Mouse (Mus musculus) kidney, postnatal 0 days (tissue): Measurements from ENCODE around the gene Phtf1. TPM values are rescaled to one million over a fixed set of nuclear protein-coding genes. Genes with fewer than 3 reads are reported as not detected.

ENCODE experiments used
- ATAC-seq: fragments of 200-750 bp; cut with Nextera tagmentation; replicated peaks from 2 replicates; pipeline ENCODE4 v1.8.0; 2017; ENCODE audit warnings: low read depth, moderate number of reproducible peaks, moderate TSS enrichment, moderate library complexity; ENCODE audit not compliant: low FRiP score
- DNase-seq: peaks from one replicate; pipeline ENCODE4 v3.0.0-alpha.2; 2016; ENCODE audit warnings: low spot score
- H3K27ac ChIP-seq: fragments of 300-500 bp; sonication (generic); 2 replicates; pipeline ENCODE4 v1.5.1; 2014; ENCODE audit warnings: mild to moderate bottlenecking
- H3K27me3 ChIP-seq: fragments of 300-500 bp; sonication (generic); 2 replicates; pipeline ENCODE4 v1.6.1; 2014; ENCODE audit warnings: low read length, mixed read lengths; ENCODE audit not compliant: insufficient read depth
- H3K36me3 ChIP-seq: fragments of 300-500 bp; sonication (generic); 2 replicates; pipeline ENCODE4 v1.6.1; 2014; ENCODE audit warnings: low read length, mixed read lengths; ENCODE audit not compliant: insufficient read depth
- H3K4me1 ChIP-seq: fragments of 300-500 bp; sonication (generic); replicated peaks from 2 replicates; pipeline ENCODE4 v1.6.1; 2014; ENCODE audit warnings: antibody characterized with exemption, low read length, mixed read lengths; ENCODE audit not compliant: insufficient read depth
- H3K4me2 ChIP-seq: fragments of 300-500 bp; sonication (generic); 2 replicates; pipeline ENCODE4 v1.6.1; 2014; ENCODE audit warnings: mild to moderate bottlenecking, low read length, moderate library complexity, mixed read lengths
- H3K4me3 ChIP-seq: fragments of 300-500 bp; sonication (generic); replicated peaks from 2 replicates; pipeline ENCODE4 v1.5.1; 2014; ENCODE audit warnings: low read depth, low read length
- H3K9ac ChIP-seq: fragments of 300-500 bp; sonication (generic); 2 replicates; pipeline ENCODE4 v1.6.1; 2014; ENCODE audit warnings: low read depth, low read length
- H3K9me3 ChIP-seq: fragments of 300-500 bp; sonication (generic); replicated peaks from 2 replicates; pipeline ENCODE4 v1.6.1; 2016; ENCODE audit warnings: low read length, inconsistent platforms, mixed read lengths
- CTCF ChIP-seq: IDR thresholded peaks from 2 replicates; pipeline ENCODE4 v1.5.1; 2016; ENCODE audit warnings: antibody characterized with exemption, low read depth, mild to moderate bottlenecking, moderate library complexity
- WGBS: fragments of 180-500 bp; shearing (Covaris S2); extraction: QIAGEN DNeasy Blood & Tissue Kit; methylation state at CpG from one replicate; pipeline ENCODE4 v1.1.7; 2014; 5-methylcytosine and 5-hydroxymethylcytosine counted together
- polyA plus RNA-seq: library from polyadenylated mRNA; unstranded; fragments of >200 nt; fragmentation: Nextera tagmentation; extraction: Ambion mirVana; gene quantifications from 2 replicates; pipeline ENCODE4 v1.2.1, GENCODE M21; 2015

The Phtf1 gene
- polyA plus RNA-seq, 1 experiment from 2014 or later: 21.8 TPM

DNA sequence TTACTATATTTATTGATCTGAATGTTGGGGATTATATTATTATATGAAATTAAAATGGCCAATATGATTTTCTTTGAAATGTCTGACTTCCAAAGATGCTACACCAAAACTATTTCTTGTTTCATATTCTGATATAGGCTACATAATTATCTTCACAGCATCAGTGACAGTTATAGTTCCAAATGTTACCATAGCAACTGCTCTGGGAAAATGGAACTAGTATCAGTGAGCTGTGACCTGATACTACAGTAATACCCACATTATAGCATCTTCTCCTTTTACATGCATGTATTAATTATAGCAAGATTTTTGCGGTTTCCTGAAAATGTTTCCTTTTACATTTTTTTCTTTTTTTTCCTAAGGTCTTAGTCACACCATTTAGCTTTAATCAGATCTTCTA is 64.8 kb downstream of the Phtf1 start:
- no peak overlapping the region for H3K4me3 ChIP-seq
- H3K36me3 ChIP-seq: no peaks in the 10 kb centered on the region
- no peak overlapping the region for H3K4me2 ChIP-seq
- no peak overlapping the region for H3K27ac ChIP-seq
- H3K9me3 ChIP-seq: no peaks in the 10 kb centered on the region
- no peak overlapping the region for H3K9ac ChIP-seq
- H3K4me1 ChIP-seq: no peaks in the 10 kb centered on the region
- 95% methylated on average over 1 of the region's 1 CpGs for WGBS
- no peak for DNase-seq
- no peak for ATAC-seq
- H3K27me3 ChIP-seq: no peaks in the 10 kb centered on the region
- no peak for TF ChIP-seq CTCF

DNA sequence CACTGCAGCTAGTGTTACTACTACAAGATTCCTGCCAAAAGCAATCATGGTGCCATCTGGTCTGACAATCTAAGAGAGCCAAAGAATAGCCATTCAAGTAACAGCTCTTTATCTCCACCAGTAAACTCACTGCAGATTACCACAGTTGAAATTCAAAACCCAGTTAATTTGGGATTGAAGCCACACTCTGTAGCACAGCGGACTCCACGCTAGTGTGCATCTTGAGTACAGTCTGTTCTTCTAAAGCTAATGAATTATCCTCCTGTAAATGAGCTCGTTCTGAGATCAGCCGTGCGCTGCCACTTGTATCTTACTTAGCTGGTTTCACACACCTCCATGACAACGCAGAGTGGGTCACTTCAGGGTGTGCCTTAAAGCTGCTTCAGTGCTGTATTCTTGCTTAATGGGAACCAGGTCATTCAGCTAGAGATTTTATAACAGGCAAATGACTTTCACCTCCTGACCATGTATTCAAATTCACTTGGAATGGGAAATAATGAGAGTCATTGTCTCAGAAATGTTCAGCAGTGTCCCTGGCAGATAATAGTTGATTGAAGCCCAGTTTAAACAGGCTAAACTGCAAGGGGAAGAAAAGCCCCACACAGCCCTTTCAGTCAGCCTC is 91.2 kb downstream of the Phtf1 start:
- 55% methylated on average over 6 of the region's 6 CpGs for WGBS
- peak; percentile 4 for DNase-seq
- H3K4me3 ChIP-seq: no peak overlapping the region
- ATAC-seq: no peak
- no peaks in the 10 kb centered on the region for H3K27me3 ChIP-seq
- H3K4me2 ChIP-seq: no peak overlapping the region
- H3K9me3 ChIP-seq: no peaks in the 10 kb centered on the region
- no peaks in the 10 kb centered on the region for H3K36me3 ChIP-seq
- no peak overlapping the region for H3K9ac ChIP-seq
- no peak overlapping the region for H3K27ac ChIP-seq
- no peak for TF ChIP-seq CTCF
- no peaks in the 10 kb centered on the region for H3K4me1 ChIP-seq

DNA sequence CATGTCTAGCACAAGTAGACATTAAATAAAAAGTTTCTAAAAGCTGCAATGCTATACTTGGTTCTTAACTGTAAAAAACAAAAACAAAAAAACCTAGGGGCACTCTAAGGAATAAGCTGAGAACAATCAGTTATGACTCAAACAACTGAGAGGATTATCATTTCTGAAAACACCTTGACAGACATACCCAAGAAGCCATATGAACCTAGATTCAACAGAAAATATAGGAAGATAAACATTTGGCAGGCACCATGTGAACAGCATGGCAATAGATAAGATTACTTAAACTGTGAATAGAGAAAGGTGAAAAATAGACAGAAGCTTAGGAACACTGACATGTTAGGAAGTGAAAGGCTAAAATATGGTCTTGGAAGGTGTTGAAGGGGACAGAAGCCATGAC is 101.5 kb downstream of the Phtf1 start:
- DNase-seq (no peak), ATAC-seq (no peak)
- Histone ChIP-seq H3K4me3 (no peak overlapping the region), H3K4me2 (no peak overlapping the region), H3K36me3 (no peaks in the 10 kb centered on the region), H3K9me3 (no peaks in the 10 kb centered on the region), H3K4me1 (no peaks in the 10 kb centered on the region), H3K27ac (no peak overlapping the region), H3K9ac (no peak overlapping the region), H3K27me3 (no peaks in the 10 kb centered on the region)
- no peak for TF ChIP-seq CTCF

Other genes starting within 250 kb of the Phtf1 start
- 48.5 and 51.2 TPM in 2 replicates for gene Olfml3, start 230.1 kb upstream of the Phtf1 start, polyA plus RNA-seq
- not detected in 2 replicates for gene Gm10964, start 228.7 kb upstream of the Phtf1 start, polyA plus RNA-seq
- 9.8 and 10.2 TPM in 2 replicates for gene Hipk1, start 176.5 kb upstream of the Phtf1 start, polyA plus RNA-seq
- gene Dclre1b, start 158.7 kb upstream of the Phtf1 start, polyA plus RNA-seq: 23.1 and 27.1 TPM in 2 replicates
- 15.9 and 16.3 TPM in 2 replicates for gene Ap4b1, start 158.6 kb upstream of the Phtf1 start, polyA plus RNA-seq
- gene Gm43064, start 158.5 kb upstream of the Phtf1 start, polyA plus RNA-seq: 0.12 and 0.14 TPM in 2 replicates
- 0.08 TPM in 1 of 2 replicates, not detected in the other for gene Bcl2l15, start 135.5 kb upstream of the Phtf1 start, polyA plus RNA-seq
- gene Ptpn22, start 108.3 kb upstream of the Phtf1 start, polyA plus RNA-seq: 0.57 and 0.79 TPM in 2 replicates
- 10.8 and 11.4 TPM in 2 replicates for gene Rsbn1, start 54.0 kb upstream of the Phtf1 start, polyA plus RNA-seq